Mouse (Mus musculus): Measurements from ENCODE around the gene Ikzf3.

The Ikzf3 gene

DNA sequence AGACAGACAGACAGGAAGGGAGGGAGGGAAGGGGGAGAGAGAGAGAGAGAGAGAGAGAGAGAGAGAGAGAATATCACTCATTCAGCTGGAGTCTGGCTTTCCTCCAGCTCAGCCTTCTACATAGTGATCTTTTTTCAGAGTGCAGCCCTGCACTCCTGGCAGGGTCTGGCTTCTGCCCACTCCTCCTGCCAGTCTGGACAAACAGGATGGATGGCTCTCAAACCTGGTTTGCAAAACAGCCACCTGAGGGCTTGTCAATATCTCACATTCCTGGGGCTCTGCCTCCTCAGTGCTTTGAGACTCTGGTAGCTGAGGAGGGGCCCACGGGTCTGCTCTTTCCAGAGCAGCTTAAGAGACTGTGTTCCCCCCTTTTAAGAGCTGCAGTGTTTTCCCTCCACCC, 100.6 kb downstream of the Ikzf3 start:
- no peak for DNase-seq

GRCm38 (mm10) chr11:98443688-98444087, 102.1 kb downstream of the Ikzf3 start:
- DNase-seq: no peak

- peak; percentile 99 for DNase-seq
These were observed 107.3 kb downstream of the Ikzf3 start, which contains the start of gene Mien1 for GRCm38 (mm10) chr11:98438331-98439158. Gene Mien1 (minus strand): TSS chr11:98438991.

GRCm38 (mm10) chr11:98437441-98437840, 108.4 kb downstream of the Ikzf3 start:
- DNase-seq: no peak

- no peak for DNase-seq
These were observed 110.1 kb downstream of the Ikzf3 start for GRCm38 (mm10) chr11:98435723-98436122.

DNA sequence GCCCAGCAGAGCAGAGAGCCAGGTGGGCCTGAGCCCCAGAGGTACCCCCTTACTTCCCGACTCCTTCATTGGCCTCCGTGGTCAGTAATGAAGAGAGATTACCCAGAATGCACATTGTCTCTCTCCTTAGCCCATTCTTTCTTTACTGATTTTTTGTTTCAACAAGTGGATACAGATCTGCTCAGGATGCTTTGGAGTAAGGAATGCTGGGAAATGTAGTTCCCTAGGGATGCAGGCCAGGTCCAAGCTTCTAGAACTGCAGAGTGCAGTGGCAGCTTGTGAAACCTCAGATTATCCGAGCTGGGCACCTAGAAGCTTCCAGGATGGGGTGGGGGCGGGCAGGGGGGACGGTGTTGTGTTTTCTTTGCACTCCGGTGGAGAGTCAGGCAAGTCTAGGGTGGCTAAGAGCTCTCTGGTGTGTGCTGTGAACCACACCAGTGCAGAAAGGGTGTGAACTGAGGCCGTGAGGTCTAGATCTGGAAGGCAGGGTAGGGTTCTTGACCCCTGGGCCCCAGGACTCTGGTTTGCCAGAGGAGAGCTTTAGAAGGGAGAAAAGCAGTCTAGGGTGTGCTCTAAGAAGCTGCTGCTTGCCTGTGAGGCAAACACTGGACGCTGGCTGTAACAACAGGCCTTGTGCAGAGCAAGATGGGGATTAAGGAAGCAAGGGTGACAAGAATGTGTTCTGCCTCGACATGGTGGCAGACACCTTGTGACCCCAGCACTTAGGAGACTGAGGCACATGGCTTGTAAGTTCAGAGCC, 113.9 kb downstream of the Ikzf3 start:
- DNase-seq: no peak

DNA sequence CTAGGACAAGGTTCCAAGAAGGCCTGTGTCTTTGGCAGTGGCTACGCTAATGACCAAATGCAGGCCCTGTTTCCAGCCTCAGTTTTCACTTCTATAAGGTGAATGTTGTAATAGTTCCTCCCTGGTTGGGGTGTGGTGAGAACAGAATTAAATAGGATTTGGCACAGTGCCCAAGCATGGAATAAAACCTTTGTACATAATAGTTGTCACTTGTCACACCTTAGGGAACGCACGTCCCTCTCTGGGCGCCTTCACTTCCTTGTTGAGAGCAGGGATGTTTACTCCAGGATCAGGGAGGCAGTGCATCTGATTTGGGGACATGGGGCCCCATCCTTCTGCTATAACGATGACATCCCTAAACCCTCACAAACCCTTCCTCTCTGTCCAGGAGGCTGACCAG, 117.4 kb downstream of the Ikzf3 start:
- no peak for DNase-seq

DNA sequence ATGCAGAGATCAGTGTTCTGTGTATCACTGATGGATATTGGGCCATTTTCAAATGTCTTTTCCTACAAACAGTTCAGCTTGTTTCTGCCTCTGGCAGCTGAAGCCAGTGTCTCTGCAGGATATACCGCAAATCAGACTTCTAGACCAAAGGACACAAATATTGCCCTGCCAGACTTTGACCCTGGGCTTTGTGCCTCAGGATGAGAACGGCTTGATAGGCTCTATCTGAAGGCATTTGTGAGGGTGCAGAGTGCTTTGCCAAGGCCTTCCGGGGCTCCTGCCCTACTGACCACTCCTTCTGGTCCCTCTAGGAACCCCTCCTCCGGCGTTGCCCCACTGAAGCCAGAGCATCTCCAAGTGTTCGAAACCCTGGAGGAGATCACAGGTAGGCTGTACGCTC, 119.2 kb downstream of the Ikzf3 start:
- DNase-seq: no peak

GRCm38 (mm10) chr11:98418939-98419547, 126.8 kb downstream of the Ikzf3 start:
- DNase-seq: no peak

DNA sequence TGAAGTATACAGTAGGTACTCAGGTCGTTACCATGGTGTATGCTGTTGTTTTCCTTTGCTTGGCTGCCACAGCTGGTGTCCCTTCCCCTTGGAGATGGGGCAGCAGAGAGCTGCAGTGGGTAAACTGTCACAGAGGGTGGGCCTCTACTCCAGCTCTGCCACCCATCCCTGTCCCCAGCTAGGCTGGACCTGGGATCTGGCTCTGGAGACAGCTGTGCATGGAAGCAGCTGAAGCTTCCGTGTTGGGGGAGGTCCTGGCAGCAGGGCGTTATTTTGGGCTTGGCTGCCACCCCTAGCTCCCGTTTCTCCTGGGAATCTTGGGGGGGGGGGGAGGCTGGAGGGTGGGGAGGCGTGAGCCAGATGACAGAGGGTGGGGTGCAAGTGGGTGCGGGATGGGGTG, 127.6 kb downstream of the Ikzf3 start:
- DNase-seq: no peak

DNA sequence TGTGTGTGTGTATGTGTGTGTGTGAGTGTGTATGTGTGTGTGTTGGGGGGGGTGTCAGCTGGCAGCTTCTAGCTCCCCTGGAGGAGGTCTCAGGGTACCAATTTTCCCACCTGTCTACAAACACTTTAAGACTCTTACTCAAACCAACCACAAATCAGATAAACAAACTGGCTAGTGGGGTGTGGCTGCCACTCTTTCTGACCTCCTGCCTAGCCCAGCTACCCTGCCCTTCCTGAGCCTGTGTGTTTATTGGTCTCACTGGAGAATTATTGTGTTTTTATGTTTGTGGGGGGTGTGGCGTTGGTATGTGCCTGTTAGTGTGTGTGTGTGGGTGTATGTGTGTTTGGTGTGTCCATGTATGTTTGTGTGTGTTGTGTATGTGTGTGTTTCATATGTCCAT, 128.8 kb downstream of the Ikzf3 start:
- DNase-seq: no peak

All from right cerebral cortex, postnatal 4 days (tissue).